Mouse (Mus musculus) cerebellum, adult 2 months (tissue): ENCODE data around the gene Rasd1.

Experiments
- CTCF ChIP-seq: fragments of 200-500 bp; IDR thresholded peaks from 2 replicates; pipeline ENCODE4 v1.5.1; 2011; ENCODE audit warnings: low read depth, mild to moderate bottlenecking, control low read depth, low read length, moderate library complexity, borderline replicate concordance; ENCODE audit not compliant: insufficient read depth
- POLR2A ChIP-seq: fragments of 200-500 bp; IDR thresholded peaks from 2 replicates; pipeline ENCODE4 v1.6.1; 2011; ENCODE audit warnings: low read length, control low read depth, borderline replicate concordance; ENCODE audit not compliant: insufficient read depth

- TF ChIP-seq POLR2A (no peak), CTCF (no peak)
These were observed 32.0 kb downstream of the Rasd1 start for GRCm38 (mm10) chr11:59932560-59933337.
